Comparison of ENCODE assay signal across 8 mouse cellular contexts in the genomic region with DNA sequence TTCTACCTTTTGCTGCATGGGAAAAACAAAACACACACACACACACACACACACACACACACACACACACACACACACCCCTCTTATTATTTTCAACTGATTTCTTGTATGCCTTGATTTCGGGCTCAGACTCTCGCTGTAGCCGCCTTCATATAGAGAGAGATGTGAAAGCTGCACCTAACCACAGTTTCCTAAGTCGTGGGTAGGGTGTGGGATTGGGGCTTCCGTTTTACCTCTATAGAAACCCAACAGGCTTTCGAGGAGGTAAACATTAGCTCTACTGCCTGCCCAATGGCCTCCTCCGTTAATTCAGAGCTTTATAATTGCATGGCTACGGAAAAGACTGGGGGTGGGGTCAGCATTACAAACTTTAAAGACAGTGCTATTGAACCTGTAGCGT. TPM values are rescaled to one million over a fixed set of nuclear protein-coding genes. Genes with fewer than 3 reads are reported as not detected.
DNase-seq lines count a peak whose midpoint lies in the region; ATAC-seq lines count a peak whose summit lies in the region.

No protein-coding gene starts in this region.

- peak overlapping the region; percentile 94; the same call in 1 of the 2 replicates for H3K27ac ChIP-seq in hindbrain, embryonic 10.5 days
- H3K27ac ChIP-seq in hindbrain, embryonic 11.5 days (ENCODE audit: low read depth, low read length): no peak overlapping the region
- H3K27ac ChIP-seq in brown adipose tissue, adult 24 weeks (replicated peaks; ENCODE audit: low read depth, low read length): no peak overlapping the region
- no peak overlapping the region for H3K27ac ChIP-seq in midbrain, embryonic 16.5 days (ENCODE audit: low read length)

- peak overlapping the region; percentile 76; the same call in 1 of the 2 replicates for H3K4me3 ChIP-seq in hindbrain, embryonic 10.5 days
- H3K4me3 ChIP-seq in hindbrain, embryonic 11.5 days (ENCODE audit: low read depth, low read length): no peak overlapping the region
- H3K4me3 ChIP-seq in brown adipose tissue, adult 24 weeks (ENCODE audit: insufficient read depth, low read depth, low read length): peak overlapping the region; percentile 83; the same call in 1 of the 2 replicates
- no peak overlapping the region for H3K4me3 ChIP-seq in midbrain, embryonic 16.5 days (ENCODE audit: low read depth, low read length)

- H3K4me2 ChIP-seq in hindbrain, embryonic 11.5 days (replicated peaks; ENCODE audit: low read depth, low read length): no peak overlapping the region
- no peak overlapping the region for H3K4me2 ChIP-seq in midbrain, embryonic 16.5 days (ENCODE audit: low read length)

- ATAC-seq in hindbrain, embryonic 11.5 days (ENCODE audit: low FRiP score): no peak; the same call in 1 of the 2 replicates
- peak; percentile 16; the same call in 1 of the 2 replicates for ATAC-seq in midbrain, embryonic 16.5 days

- H3K4me1 ChIP-seq in hindbrain, embryonic 10.5 days (replicated peaks): peaks cover 14% of the 10 kb centered on the region
- no peaks in the 10 kb centered on the region for H3K4me1 ChIP-seq in hindbrain, embryonic 11.5 days (replicated peaks; ENCODE audit: control insufficient read depth, insufficient read depth, low read length)
- H3K4me1 ChIP-seq in brown adipose tissue, adult 24 weeks (ENCODE audit: control insufficient read depth, insufficient read depth, insufficient read length, low read length): peaks cover 3% of the 10 kb centered on the region; the same call in 1 of the 2 replicates
- H3K4me1 ChIP-seq in midbrain, embryonic 16.5 days (ENCODE audit: control insufficient read depth, insufficient read depth, low read length): no peaks in the 10 kb centered on the region

- no peak overlapping the region; the same call in 1 of the 2 replicates for H3K9ac ChIP-seq in hindbrain, embryonic 11.5 days (ENCODE audit: low read depth, low read length)
- no peak overlapping the region for H3K9ac ChIP-seq in midbrain, embryonic 16.5 days (ENCODE audit: low read depth, low read length)

- DNase-seq in hindbrain, embryonic 10.5 days (ENCODE audit: low spot score): no peak
- no peak for DNase-seq in hindbrain, embryonic 11.5 days (ENCODE audit: low spot score)
- DNase-seq in induced T-regulatory cell, adult 2 months (ENCODE audit: low read depth): peak; percentile 37
- no peak for DNase-seq in Muller cell, postnatal 12 days (ENCODE audit: inconsistent ontology term)
- DNase-seq in cerebellum, adult 11 months: no peak
- no peak for DNase-seq in ovary, postnatal 36 days (ENCODE audit: low spot score)

- no peaks in the 10 kb centered on the region for H3K27me3 ChIP-seq in hindbrain, embryonic 10.5 days (ENCODE audit: insufficient read depth, poor library complexity, severe bottlenecking)
- no peaks in the 10 kb centered on the region for H3K27me3 ChIP-seq in hindbrain, embryonic 11.5 days (ENCODE audit: control insufficient read depth, insufficient read depth, low read length)
- no peaks in the 10 kb centered on the region for H3K27me3 ChIP-seq in midbrain, embryonic 16.5 days (ENCODE audit: control insufficient read depth, insufficient read depth, low read depth, low read length)

- no peaks in the 10 kb centered on the region for H3K36me3 ChIP-seq in hindbrain, embryonic 10.5 days
- H3K36me3 ChIP-seq in hindbrain, embryonic 11.5 days (ENCODE audit: control insufficient read depth, insufficient read depth, low read length): no peaks in the 10 kb centered on the region
- no peaks in the 10 kb centered on the region for H3K36me3 ChIP-seq in midbrain, embryonic 16.5 days (ENCODE audit: control insufficient read depth, insufficient read depth, low read length)

- H3K9me3 ChIP-seq in hindbrain, embryonic 10.5 days: no peaks in the 10 kb centered on the region
- no peaks in the 10 kb centered on the region for H3K9me3 ChIP-seq in hindbrain, embryonic 11.5 days (ENCODE audit: control insufficient read depth, low read length)
- no peaks in the 10 kb centered on the region for H3K9me3 ChIP-seq in midbrain, embryonic 16.5 days (replicated peaks; ENCODE audit: control insufficient read depth, low read length, poor library complexity, severe bottlenecking)

- 88% methylated on average over 9 of the region's 9 CpGs for WGBS in hindbrain, embryonic 10.5 days
- WGBS in hindbrain, embryonic 11.5 days: 83% methylated on average over 9 of the region's 9 CpGs
- 82% methylated on average over 9 of the region's 9 CpGs for WGBS in midbrain, embryonic 16.5 days

RNA-seq across cellular contexts. Expression of a gene that starts 12.8 kb away (rescaled TPM):
- polyA plus RNA-seq in hindbrain, embryonic 10.5 days (2016; fragmentation: Nextera tagmentation; extraction: Ambion mirVana): 23.1 and 28.6 TPM in 2 replicates
- 34.2 and 37.6 TPM in 2 replicates for polyA plus RNA-seq in hindbrain, embryonic 11.5 days (2014; fragmentation: Nextera tagmentation; extraction: Ambion mirVana)
- 9.9 and 10.2 TPM in 2 replicates for polyA plus RNA-seq in brown adipose tissue, adult 24 weeks (2012; ENCODE audit: insufficient read depth, insufficient read length, missing spikeins)
- 33.2 and 36.4 TPM in 2 replicates for polyA plus RNA-seq in midbrain, embryonic 16.5 days (2015; fragmentation: Nextera tagmentation; extraction: Ambion mirVana)

RNA-seq across cellular contexts. Expression of a gene that starts 13.6 kb away (rescaled TPM):
- 1.5 and 2.5 TPM in 2 replicates for polyA plus RNA-seq in hindbrain, embryonic 10.5 days (2016; fragmentation: Nextera tagmentation; extraction: Ambion mirVana)
- polyA plus RNA-seq in hindbrain, embryonic 11.5 days (2014; fragmentation: Nextera tagmentation; extraction: Ambion mirVana): 2.3 and 5.6 TPM in 2 replicates
- not detected in 2 replicates for polyA plus RNA-seq in brown adipose tissue, adult 24 weeks (2012; ENCODE audit: insufficient read depth, insufficient read length, missing spikeins)
- 2.3 and 2.9 TPM in 2 replicates for polyA plus RNA-seq in midbrain, embryonic 16.5 days (2015; fragmentation: Nextera tagmentation; extraction: Ambion mirVana)

Comparison
In these comparisons a context has a peak if more than half of its experiments do, and no peak if none do; other contexts are left out.
1. H3K4me3 ChIP-seq: peak in hindbrain, embryonic 10.5 days (single experiment) and brown adipose tissue, adult 24 weeks (single experiment); none in hindbrain, embryonic 11.5 days (single experiment) and midbrain, embryonic 16.5 days (single experiment).